Mouse (Mus musculus) limb, embryonic 11.5 days (tissue): ENCODE measurements around the gene Sacm1l. TPM values are rescaled to one million over a fixed set of nuclear protein-coding genes. Genes with fewer than 3 reads are reported as not detected.
A peak's percentile ranks its signal among the peaks of the same experiment; 100 is the strongest.

Source experiments
- ATAC-seq: fragments of 200-750 bp; cut with Nextera tagmentation; 2 replicates; pipeline ENCODE4 v1.8.0; 2017; ENCODE audit warnings: low read depth; ENCODE audit not compliant: insufficient number of reproducible peaks, low FRiP score, low TSS enrichment
- DNase-seq: peaks from one replicate; pipeline ENCODE4 v3.0.0-alpha.2; 2015; ENCODE audit warnings: low spot score
- H3K27ac ChIP-seq: fragments of 300-500 bp; sonication (generic); replicated peaks from 2 replicates; pipeline ENCODE4 v1.5.1; 2014; ENCODE audit warnings: low read depth, mild to moderate bottlenecking, low read length
- H3K27me3 ChIP-seq: fragments of 300-500 bp; sonication (generic); 2 replicates; pipeline ENCODE4 v1.6.1; 2014; ENCODE audit warnings: mild to moderate bottlenecking, low read length, mixed read lengths; ENCODE audit not compliant: control insufficient read depth, insufficient read depth
- H3K36me3 ChIP-seq: fragments of 300-500 bp; sonication (generic); 2 replicates; pipeline ENCODE4 v1.6.1; 2014; ENCODE audit warnings: mild to moderate bottlenecking, low read length, moderate library complexity, mixed read lengths; ENCODE audit not compliant: control insufficient read depth, insufficient read depth
- H3K4me1 ChIP-seq: fragments of 300-500 bp; sonication (generic); 2 replicates; pipeline ENCODE4 v1.6.1; 2014; ENCODE audit warnings: low read length, mixed read lengths; ENCODE audit not compliant: control insufficient read depth, insufficient read depth
- H3K4me2 ChIP-seq: fragments of 300-500 bp; sonication (generic); 2 replicates; pipeline ENCODE4 v1.6.1; 2014; ENCODE audit warnings: low read depth, mild to moderate bottlenecking, moderate library complexity; ENCODE audit not compliant: severe bottlenecking
- H3K4me3 ChIP-seq: fragments of 300-500 bp; sonication (generic); 2 replicates; pipeline ENCODE4 v1.5.1; 2014; ENCODE audit warnings: low read depth, low read length
- H3K9ac ChIP-seq: fragments of 300-500 bp; sonication (generic); 2 replicates; pipeline ENCODE4 v1.6.1; 2014; ENCODE audit warnings: mild to moderate bottlenecking, low read length
- H3K9me3 ChIP-seq: fragments of 300-500 bp; sonication (generic); 2 replicates; pipeline ENCODE4 v1.6.1; 2016; ENCODE audit warnings: low read length; ENCODE audit not compliant: control insufficient read depth
- WGBS: fragments of 180-500 bp; shearing (Covaris S2); extraction: QIAGEN DNeasy Blood & Tissue Kit; methylation state at CpG from one replicate; pipeline ENCODE4 v1.1.7; 2014; 5-methylcytosine and 5-hydroxymethylcytosine counted together
- polyA plus RNA-seq: library from polyadenylated mRNA; unstranded; fragments of >200 nt; fragmentation: Nextera tagmentation; extraction: Ambion mirVana; gene quantifications from 2 replicates; pipeline ENCODE4 v1.2.1, GENCODE M21; 2014

Sacm1l gene
- polyA plus RNA-seq, 1 experiment from 2014 or later: 48.9 TPM

- Histone ChIP-seq H3K4me2 (no peak overlapping the region), H3K9me3 (no peaks in the 10 kb centered on the region), H3K27ac (no peak overlapping the region), H3K4me3 (no peak overlapping the region), H3K27me3 (no peaks in the 10 kb centered on the region), H3K9ac (no peak overlapping the region), H3K36me3 (peaks cover 10% of the 10 kb centered on the region; the same call in 1 of the 2 replicates), H3K4me1 (0 out of 2 replicates have a peak, but pooled peaks cover 2% of the 10 kb centered on the region)
- DNase-seq (peak; percentile 63), ATAC-seq (peak; percentile 57; the same call in 1 of the 2 replicates)
- WGBS: 11% methylated on average over 2 of the region's 2 CpGs
Measured at GRCm38 (mm10) chr9:123504325-123504724, 25.2 kb upstream of the Sacm1l start.

DNA sequence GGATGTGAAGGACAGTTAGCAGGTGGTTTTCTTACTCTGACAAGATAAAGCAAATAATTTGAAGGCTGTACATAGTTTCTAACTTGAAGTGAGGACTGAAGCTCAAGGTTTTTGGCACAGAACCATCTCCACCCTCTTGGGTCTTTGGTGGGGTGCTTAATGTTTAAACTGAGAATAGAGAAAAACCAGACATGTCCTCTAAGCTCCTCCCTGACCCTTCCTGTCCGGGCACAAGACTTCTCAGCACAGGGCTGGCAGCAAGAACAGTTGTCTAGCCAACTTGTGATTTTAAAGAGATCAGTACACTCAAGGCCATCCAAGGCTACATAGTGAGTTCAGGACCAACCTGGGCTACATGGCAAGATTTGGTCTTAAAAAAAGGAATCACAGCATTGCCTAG is 24.0 kb upstream of the Sacm1l start:
- WGBS: 57% methylated on average over 1 of the region's 1 CpGs
- Histone ChIP-seq H3K4me1 (0 out of 2 replicates have a peak, but pooled peaks cover 2% of the 10 kb centered on the region), H3K27ac (no peak overlapping the region), H3K9ac (no peak overlapping the region), H3K36me3 (peaks cover 6% of the 10 kb centered on the region; the same call in 1 of the 2 replicates), H3K9me3 (no peaks in the 10 kb centered on the region), H3K4me3 (no peak overlapping the region), H3K4me2 (no peak overlapping the region), H3K27me3 (no peaks in the 10 kb centered on the region)
- no peak for ATAC-seq
- DNase-seq: no peak

DNA sequence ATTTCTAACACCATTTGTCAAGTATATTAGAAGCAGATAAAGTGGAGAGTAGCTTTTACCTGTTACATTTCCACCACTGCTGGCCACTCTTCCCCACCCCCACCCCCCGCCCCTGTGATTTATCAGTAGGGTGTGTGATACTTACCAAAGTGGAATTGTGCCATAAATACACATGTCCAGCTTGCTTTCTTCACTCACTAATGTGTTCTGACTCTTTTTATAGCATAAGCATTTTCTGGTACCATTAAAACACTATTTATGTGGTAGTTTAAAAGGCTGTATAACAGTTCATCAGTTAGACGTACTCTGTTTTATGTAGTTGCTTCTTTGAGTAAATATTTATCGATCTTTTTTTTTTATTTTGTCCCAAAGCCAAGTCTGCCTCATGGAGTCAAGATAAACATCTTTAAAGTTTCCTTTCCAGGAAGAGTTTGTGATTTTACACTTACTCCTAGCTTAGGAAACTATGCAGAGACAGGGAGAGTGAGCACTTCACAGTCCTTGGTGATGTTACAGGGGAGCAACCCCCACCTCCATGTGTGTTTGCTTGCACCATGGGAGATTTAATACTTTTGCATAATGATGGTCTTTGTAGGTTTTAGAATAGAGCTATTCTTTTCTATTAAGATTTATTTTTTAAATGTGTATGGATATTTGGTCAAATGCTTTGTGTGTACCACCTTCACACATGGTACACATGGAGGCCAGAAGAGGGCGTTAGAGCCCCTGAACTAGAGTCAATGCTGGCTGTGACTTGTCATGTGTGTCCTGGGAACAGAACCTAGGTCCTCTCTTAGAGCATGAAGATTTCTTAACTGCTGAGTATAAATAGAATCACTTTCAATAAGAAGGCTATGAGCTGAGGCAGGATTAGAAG is 23.1 kb upstream of the Sacm1l start:
- Histone ChIP-seq H3K9me3 (no peaks in the 10 kb centered on the region), H3K27me3 (no peaks in the 10 kb centered on the region), H3K4me1 (0 out of 2 replicates have a peak, but pooled peaks cover 2% of the 10 kb centered on the region), H3K4me2 (no peak overlapping the region), H3K4me3 (no peak overlapping the region), H3K9ac (no peak overlapping the region), H3K27ac (no peak overlapping the region), H3K36me3 (peaks cover 9% of the 10 kb centered on the region)
- no peak for ATAC-seq
- WGBS: 75% methylated on average over 4 of the region's 4 CpGs
- DNase-seq: no peak

DNA sequence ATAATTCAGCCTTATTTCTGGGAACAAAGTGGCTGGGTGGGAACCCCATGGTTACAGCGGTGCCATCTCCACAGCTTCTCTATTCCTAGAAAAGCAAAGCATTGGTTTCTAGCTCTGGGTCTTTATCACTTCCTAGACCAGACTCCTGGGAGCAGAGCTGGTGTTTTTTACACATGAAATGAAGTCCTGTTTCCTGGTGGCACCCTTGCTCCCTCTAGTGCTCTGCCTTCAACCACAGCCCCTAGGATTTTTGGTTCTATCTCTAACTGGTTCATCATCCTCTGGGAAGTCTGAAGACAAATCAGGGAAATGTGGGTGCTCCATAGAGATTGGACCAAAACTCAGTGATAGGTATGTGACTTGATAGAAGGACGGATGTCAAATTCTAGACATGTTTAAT is 22.2 kb upstream of the Sacm1l start:
- Histone ChIP-seq H3K9me3 (no peaks in the 10 kb centered on the region), H3K27ac (no peak overlapping the region), H3K27me3 (no peaks in the 10 kb centered on the region), H3K9ac (no peak overlapping the region), H3K36me3 (peaks cover 9% of the 10 kb centered on the region), H3K4me1 (0 out of 2 replicates have a peak, but pooled peaks cover 2% of the 10 kb centered on the region), H3K4me2 (no peak overlapping the region), H3K4me3 (no peak overlapping the region)
- 89% methylated on average over 2 of the region's 2 CpGs for WGBS
- ATAC-seq (no peak), DNase-seq (no peak)

DNA sequence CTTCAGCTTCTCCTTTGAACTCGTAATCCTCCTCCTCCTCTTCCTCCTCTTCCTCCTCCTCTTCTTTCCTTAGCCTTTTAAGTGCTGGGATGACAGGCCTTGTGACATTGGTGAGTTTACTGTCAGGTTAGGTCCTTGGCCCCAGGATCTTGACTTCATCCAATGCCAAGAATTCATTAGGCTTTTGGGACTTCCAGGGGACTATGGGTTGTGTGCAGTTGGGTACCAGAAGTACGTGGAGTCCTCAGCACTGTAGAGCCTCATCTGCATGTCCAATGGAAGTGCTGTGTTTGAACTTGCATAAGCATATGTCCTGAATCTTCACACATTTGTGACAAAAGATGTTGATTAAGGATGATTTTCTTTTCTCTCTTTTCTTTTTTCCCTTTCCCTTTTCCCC is 20.6 kb upstream of the Sacm1l start:
- no peak overlapping the region for H3K27ac ChIP-seq
- H3K4me2 ChIP-seq: no peak overlapping the region
- peaks cover 11% of the 10 kb centered on the region for H3K36me3 ChIP-seq
- no peak overlapping the region for H3K9ac ChIP-seq
- 0 out of 2 replicates have a peak, but pooled peaks cover 2% of the 10 kb centered on the region for H3K4me1 ChIP-seq
- 89% methylated on average over 2 of the region's 2 CpGs for WGBS
- no peak for ATAC-seq
- no peak for DNase-seq
- no peaks in the 10 kb centered on the region for H3K9me3 ChIP-seq
- no peak overlapping the region for H3K4me3 ChIP-seq
- H3K27me3 ChIP-seq: no peaks in the 10 kb centered on the region

GRCm38 (mm10) chr9:123509638-123510604 is 19.6 kb upstream of the Sacm1l start:
- peaks cover 11% of the 10 kb centered on the region for H3K36me3 ChIP-seq
- no peak overlapping the region for H3K4me2 ChIP-seq
- no peak overlapping the region for H3K9ac ChIP-seq
- 81% methylated on average over 8 of the region's 8 CpGs for WGBS
- no peaks in the 10 kb centered on the region for H3K9me3 ChIP-seq
- no peak overlapping the region for H3K4me3 ChIP-seq
- ATAC-seq (no peak), DNase-seq (no peak)
- no peaks in the 10 kb centered on the region for H3K4me1 ChIP-seq
- H3K27me3 ChIP-seq: no peaks in the 10 kb centered on the region
- no peak overlapping the region for H3K27ac ChIP-seq

DNA sequence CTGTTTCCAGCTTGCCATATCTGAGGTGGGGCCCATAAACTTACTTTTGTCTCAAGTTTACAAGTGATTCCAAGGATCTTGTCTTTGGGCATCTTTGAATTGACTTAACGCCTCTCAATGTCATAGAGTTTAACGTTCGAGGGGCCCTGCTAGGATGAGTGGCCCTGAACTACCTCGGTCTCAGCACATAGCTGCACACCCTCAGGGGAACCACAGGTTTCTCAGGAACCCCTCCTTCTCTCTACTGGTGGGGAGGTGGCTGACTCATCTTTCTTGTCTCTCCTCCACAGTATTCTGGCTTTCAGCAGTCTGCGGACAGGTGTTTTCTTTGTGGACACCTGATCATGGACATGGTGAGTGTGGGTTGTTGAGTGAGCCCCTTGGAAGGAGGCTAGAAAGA is 18.6 kb upstream of the Sacm1l start:
- H3K4me2 ChIP-seq: no peak overlapping the region
- H3K9me3 ChIP-seq: no peaks in the 10 kb centered on the region
- H3K9ac ChIP-seq: no peak overlapping the region
- no peak overlapping the region for H3K4me3 ChIP-seq
- peaks cover 8% of the 10 kb centered on the region for H3K36me3 ChIP-seq
- H3K27me3 ChIP-seq: no peaks in the 10 kb centered on the region
- DNase-seq (no peak), ATAC-seq (no peak)
- no peaks in the 10 kb centered on the region for H3K4me1 ChIP-seq
- no peak overlapping the region for H3K27ac ChIP-seq
- 96% methylated on average over 5 of the region's 5 CpGs for WGBS

GRCm38 (mm10) chr9:123512482-123512881 is 17.1 kb upstream of the Sacm1l start:
- H3K36me3 ChIP-seq: peaks cover 14% of the 10 kb centered on the region
- 94% methylated on average over 2 of the region's 2 CpGs for whole genome bisulfite sequencing
- H3K27ac ChIP-seq: no peak overlapping the region
- H3K4me3 ChIP-seq: no peak overlapping the region
- H3K27me3 ChIP-seq: no peaks in the 10 kb centered on the region
- H3K9me3 ChIP-seq: no peaks in the 10 kb centered on the region
- ATAC-seq (no peak), DNase-seq (no peak)
- no peak overlapping the region for H3K4me2 ChIP-seq
- no peaks in the 10 kb centered on the region for H3K4me1 ChIP-seq
- no peak overlapping the region for H3K9ac ChIP-seq
